Mouse (Mus musculus) heart, adult 18-20 months (tissue): ENCODE results near the gene Apobr. TPM values are rescaled to one million over a fixed set of nuclear protein-coding genes. Genes with fewer than 3 reads are reported as not detected.

Source experiments
- DNase-seq, 2 experiments: peaks; one replicate each; pipeline ENCODE4 v3.0.0; 2021 to 2022; ENCODE audit warnings: mixed read lengths in 1 of 2
- total RNA-seq, 2 experiments: library from RNA; stranded (reverse); gene quantifications; 2 replicates each; pipeline ENCODE4 v1.2.3; 2021

Gene Apobr
- total RNA-seq, 2 experiments from 2014 or later, result 0.23 to 0.79 TPM

GRCm38 (mm10) chr7:126598919-126599318 lies 14.2 kb downstream of the Apobr start:
- DNase-seq, result no peak

GRCm38 (mm10) chr7:126601896-126602295 lies 17.2 kb downstream of the Apobr start:
- no peak for DNase-seq

GRCm38 (mm10) chr7:126602650-126603049 lies 17.9 kb downstream of the Apobr start:
- DNase-seq, result no peak

GRCm38 (mm10) chr7:126606611-126607010 lies 21.9 kb downstream of the Apobr start:
- no peak for DNase-seq

DNA sequence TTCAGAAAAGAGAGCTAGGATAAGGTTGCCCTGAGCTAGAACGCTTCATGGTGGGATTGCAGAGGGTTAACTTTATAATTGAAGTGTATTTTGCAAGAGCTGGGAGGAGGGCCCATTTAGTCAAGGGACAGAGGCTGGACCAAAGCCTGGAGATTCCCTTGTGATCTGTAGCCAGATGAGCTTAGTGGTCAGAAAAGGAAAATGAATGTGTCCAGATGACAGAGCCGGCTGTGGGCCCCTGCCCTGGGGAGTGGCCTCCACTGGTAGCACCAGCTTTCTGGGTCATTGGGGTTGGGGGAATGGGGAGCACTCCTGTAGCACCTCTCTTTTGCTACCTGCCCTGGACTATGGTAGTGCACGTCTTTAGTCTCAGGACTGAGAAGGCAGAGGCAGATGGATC lies 22.3 kb downstream of the Apobr start:
- DNase-seq, result peak; percentile 76 to 79

DNA sequence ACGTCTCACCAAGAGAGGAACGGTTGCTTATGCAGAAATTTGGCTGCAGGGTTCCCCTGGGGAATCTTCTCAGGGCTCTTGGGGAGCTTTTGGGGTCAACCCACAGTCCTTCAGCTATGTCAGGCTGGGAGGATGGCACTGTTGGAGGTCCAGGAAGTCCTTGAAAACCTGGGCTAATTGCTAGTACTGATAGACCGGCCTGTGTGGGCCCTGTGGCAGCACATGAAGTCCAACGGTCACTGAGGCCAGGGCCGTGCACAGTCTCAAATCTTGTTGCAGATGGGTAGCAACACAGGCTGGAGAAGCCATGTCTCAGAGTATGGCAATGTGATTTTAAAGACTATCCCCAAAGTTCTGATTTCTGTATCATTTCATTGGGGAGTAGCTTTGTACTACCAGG lies 23.1 kb downstream of the Apobr start:
- DNase-seq, result no peak

- no peak for DNase-seq
Observed at GRCm38 (mm10) chr7:126612736-126613135, 28.0 kb downstream of the Apobr start.

- DNase-seq, result no peak
Observed at GRCm38 (mm10) chr7:126616707-126617106, 32.0 kb downstream of the Apobr start.

- DNase-seq, result no peak
Observed at GRCm38 (mm10) chr7:126619559-126620275, 35.0 kb downstream of the Apobr start.

DNA sequence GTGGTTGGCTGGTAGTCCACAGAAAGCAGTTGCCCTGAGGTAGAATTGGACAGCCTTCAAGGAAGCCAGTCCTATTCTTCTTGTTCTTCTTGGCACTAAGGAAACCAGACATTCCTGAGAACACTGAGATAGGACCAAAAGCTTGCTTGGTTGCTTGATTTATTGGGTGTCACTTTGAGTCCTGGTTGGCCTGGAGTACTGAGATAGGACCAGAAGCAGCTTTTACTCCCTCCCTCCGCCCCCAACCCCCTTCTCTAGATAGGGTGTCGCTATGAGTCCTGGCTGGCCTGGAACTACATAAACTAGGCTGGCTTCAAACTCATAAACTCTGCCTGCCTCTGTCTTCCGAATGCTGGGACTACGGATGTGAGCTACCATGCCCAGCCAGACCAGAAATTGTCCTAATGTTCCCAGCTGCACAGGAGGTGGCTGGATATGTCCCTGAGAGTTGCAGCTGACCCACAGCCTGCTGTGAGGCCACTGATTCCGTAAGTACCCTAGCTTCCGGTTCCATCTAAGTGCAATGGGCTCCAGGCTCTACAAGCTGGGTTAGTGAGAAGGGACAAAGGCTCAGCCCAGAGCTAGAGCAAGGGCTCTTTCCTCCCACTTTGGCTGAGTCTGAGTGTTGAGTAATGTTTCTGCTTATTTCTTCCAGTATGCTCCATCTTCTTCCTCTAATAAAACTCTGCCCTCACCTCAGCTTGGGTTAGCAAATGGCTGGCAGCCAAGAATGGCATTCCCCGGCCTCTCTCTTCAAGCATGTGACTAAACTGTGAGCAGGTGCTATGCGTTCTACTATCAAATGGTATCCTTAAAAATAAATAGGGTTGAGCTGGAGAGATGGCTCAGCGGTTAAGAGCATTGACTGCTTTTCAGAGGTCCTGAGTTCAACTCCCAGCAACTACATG lies 37.0 kb downstream of the Apobr start:
- DNase-seq, result peak in 1 of 2 experiments; percentile 23

GRCm38 (mm10) chr7:126623381-126623780 lies 38.6 kb downstream of the Apobr start:
- no peak for DNase-seq

GRCm38 (mm10) chr7:126624774-126625173 lies 40.0 kb downstream of the Apobr start:
- DNase-seq, result peak; percentile 28 to 48

GRCm38 (mm10) chr7:126625369-126625768 lies 40.6 kb downstream of the Apobr start:
- DNase-seq, result peak; percentile 89 to 95

GRCm38 (mm10) chr7:126625807-126626600 lies 41.3 kb downstream of the Apobr start:
- no peak for DNase-seq

DNA sequence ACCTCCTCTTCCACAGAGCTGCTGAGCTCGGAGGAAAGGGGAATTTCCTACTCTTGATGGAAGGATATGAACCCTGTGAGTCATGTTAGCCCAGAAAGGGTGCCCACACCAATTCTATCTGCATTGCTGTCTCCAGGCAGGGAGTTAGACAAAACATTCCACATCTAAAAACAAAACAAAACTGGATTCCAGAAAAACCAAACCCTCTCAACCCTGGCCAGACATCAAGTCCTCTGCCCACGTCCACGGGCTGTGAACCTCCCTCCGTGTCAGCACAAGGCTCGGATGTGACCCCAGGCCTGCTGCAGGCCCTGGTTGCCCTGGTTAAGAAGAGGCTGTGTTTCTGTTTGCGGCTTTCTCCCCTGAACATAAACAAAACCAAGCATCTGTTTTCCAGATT lies 43.4 kb downstream of the Apobr start:
- peak in 1 of 2 experiments; percentile 32 for DNase-seq

- no peak for DNase-seq
Observed at GRCm38 (mm10) chr7:126629915-126630314, 45.2 kb downstream of the Apobr start.

GRCm38 (mm10) chr7:126630824-126631518 lies 46.2 kb downstream of the Apobr start, which contains the start of gene Nupr1:
Nupr1 (minus strand) TSS chr7:126630861.
- DNase-seq, result no peak

DNA sequence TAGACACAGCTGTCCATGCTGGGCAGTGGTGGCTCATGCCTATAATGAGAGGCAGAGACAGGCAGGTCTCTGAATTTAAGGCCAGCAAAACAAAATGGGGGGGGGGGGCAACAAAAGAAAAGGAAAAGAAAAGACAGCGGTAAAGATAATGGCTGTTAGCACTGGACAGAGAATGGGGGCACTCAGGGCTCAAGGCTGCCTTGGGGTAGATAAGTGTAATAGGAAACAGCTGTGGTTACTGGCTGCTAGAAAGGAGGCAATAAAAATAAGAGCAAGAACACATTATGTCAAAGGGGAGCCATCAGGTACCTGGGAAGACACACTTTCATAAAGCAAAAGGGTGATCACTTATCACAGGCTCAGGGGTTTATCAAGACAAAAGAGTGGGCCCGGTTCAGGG lies 47.7 kb downstream of the Apobr start:
- DNase-seq, result no peak

GRCm38 (mm10) chr7:126635375-126635774 lies 50.6 kb downstream of the Apobr start:
- DNase-seq, result no peak

GRCm38 (mm10) chr7:126636733-126637520 lies 52.2 kb downstream of the Apobr start:
- DNase-seq, result peak; percentile 45 to 56
